Mouse (Mus musculus) ES-E14 (cell line): Measurements from ENCODE around the gene Slc25a33. TPM values are rescaled to one million over a fixed set of nuclear protein-coding genes. Genes with fewer than 3 reads are reported as not detected.

Experiments used
- DNase-seq: peaks from one replicate; pipeline ENCODE4 v3.0.0-alpha.2; 2013; ENCODE audit warnings: low read depth, low spot score
- H3K27ac ChIP-seq: 2 replicates; pipeline ENCODE4 v1.5.1; 2012; ENCODE audit warnings: low read depth, mild to moderate bottlenecking, low read length, moderate library complexity, mixed read lengths; ENCODE audit not compliant: poor library complexity, insufficient read depth, severe bottlenecking
- H3K36me3 ChIP-seq: 2 replicates; pipeline ENCODE4 v1.6.1; 2012; ENCODE audit warnings: mild to moderate bottlenecking, low read length, moderate library complexity, mixed read lengths; ENCODE audit not compliant: control insufficient read depth, poor library complexity, insufficient read depth, severe bottlenecking
- H3K4me1 ChIP-seq, 2 experiments: fragments of 150-350 bp in 1 of 2; sonication (generic) in 1 of 2; 2 replicates each; pipeline ENCODE4 v1.6.1; 2012; ENCODE audit warnings: low read length in 2 of 2, mild to moderate bottlenecking in 1 of 2, mixed read lengths in 1 of 2; ENCODE audit not compliant: control insufficient read depth in 2 of 2, insufficient read depth in 2 of 2, poor library complexity in 1 of 2
- H3K4me3 ChIP-seq, 2 experiments: fragments of 150-350 bp in 1 of 2; sonication (generic) in 1 of 2; 2 replicates each; pipeline ENCODE4 v1.5.1; 2012; ENCODE audit warnings: low read length in 2 of 2, low read depth in 1 of 2, mild to moderate bottlenecking in 1 of 2, mixed read lengths in 1 of 2; ENCODE audit not compliant: insufficient read depth in 1 of 2, poor library complexity in 1 of 2, severe bottlenecking in 1 of 2
- H3K9ac ChIP-seq: 2 replicates; pipeline ENCODE4 v1.6.1; 2012; ENCODE audit warnings: low read depth, mild to moderate bottlenecking, low read length, mixed read lengths; ENCODE audit not compliant: poor library complexity, insufficient read depth, severe bottlenecking
- H3K9me3 ChIP-seq: fragments of 150-350 bp; sonication (generic); 2 replicates; pipeline ENCODE4 v1.6.1; 2012; ENCODE audit warnings: low read depth, mild to moderate bottlenecking, low read length; ENCODE audit not compliant: control insufficient read depth, insufficient read depth
- CHD2 ChIP-seq: IDR thresholded peaks from 2 replicates; pipeline ENCODE4 v1.6.1; 2014; ENCODE audit warnings: mild to moderate bottlenecking, low read depth, low read length, inconsistent platforms
- HCFC1 ChIP-seq: IDR thresholded peaks from 2 replicates; pipeline ENCODE4 v1.6.1; 2012; ENCODE audit warnings: low read length, inconsistent platforms, borderline replicate concordance; ENCODE audit not compliant: insufficient read depth
- MAFK ChIP-seq: IDR thresholded peaks from 2 replicates; pipeline ENCODE4 v1.6.1; 2014; ENCODE audit warnings: mild to moderate bottlenecking, low read depth, low read length, inconsistent platforms; ENCODE audit not compliant: insufficient read depth
- ZC3H11A ChIP-seq: IDR thresholded peaks from 2 replicates; pipeline ENCODE4 v1.6.1; 2012; ENCODE audit warnings: low read depth, mild to moderate bottlenecking, inconsistent platforms, low read length, borderline replicate concordance
- ZNF384 ChIP-seq: IDR thresholded peaks from 2 replicates; pipeline ENCODE4 v1.6.1; 2012; ENCODE audit warnings: low read depth, low read length, inconsistent platforms
- in situ Hi-C, 2 experiments: fragments of 600-800 bp; cut with MboI; formaldehyde crosslinking; loops; one replicate each; pipeline ENCODE4 v1.15.1; 2025; ENCODE audit warnings: low sequenced_read_pairs in 2 of 2, inconsistent platforms in 1 of 2; ENCODE audit not compliant: unreplicated experiment in 2 of 2
- total RNA-seq: library from RNA; depleted of rRNA; stranded (reverse); fragments of 300-350 nt; gene quantifications from 2 replicates; pipeline ENCODE4 v1.2.3, GENCODE M21; 2012

The Slc25a33 gene
- total RNA-seq, 1 experiment = 12.2 TPM

GRCm38 (mm10) chr4:149725661-149726350 lies 48.3 kb downstream of the Slc25a33 start:
- TF ChIP-seq ZC3H11A (no peak), MAFK (no peak), HCFC1 (no peak), ZNF384 (no peak)
- Histone ChIP-seq H3K36me3 (peaks cover 63% of the 10 kb centered on the region), H3K4me3 (no peak overlapping the region), H3K9ac (no peak overlapping the region), H3K4me1 (peaks cover 0 to 12% of the 10 kb centered on the region in 2 experiments; a peak in 1 of 4 replicates), H3K9me3 (no peaks in the 10 kb centered on the region), H3K27ac (no peak overlapping the region)
- peak; percentile 51 for DNase-seq
- in situ Hi-C loops = no loop called here

GRCm38 (mm10) chr4:149724916-149725470 lies 49.1 kb downstream of the Slc25a33 start:
- peaks cover 59% of the 10 kb centered on the region for H3K36me3 ChIP-seq
- peaks cover 0 to 9% of the 10 kb centered on the region in 2 experiments; a peak in 1 of 4 replicates for H3K4me1 ChIP-seq
- TF ChIP-seq MAFK (no peak), HCFC1 (no peak), ZC3H11A (no peak), CHD2 (no peak), ZNF384 (no peak)
- H3K4me3 ChIP-seq = peak overlapping the region in 1 of 2 experiments; percentile 34; a peak in 1 of 4 replicates
- DNase-seq = no peak
- in situ Hi-C loops = no loop called here
- H3K27ac ChIP-seq = no peak overlapping the region
- no peaks in the 10 kb centered on the region for H3K9me3 ChIP-seq
- peak overlapping the region; percentile 39 for H3K9ac ChIP-seq

GRCm38 (mm10) chr4:149723855-149724731 lies 50.0 kb downstream of the Slc25a33 start:
- Histone ChIP-seq H3K9ac (peak overlapping the region; percentile 20; the same call in 1 of the 2 replicates), H3K4me1 (peaks cover 0 to 9% of the 10 kb centered on the region in 2 experiments; a peak in 1 of 4 replicates), H3K9me3 (no peaks in the 10 kb centered on the region), H3K4me3 (no peak overlapping the region; a peak in 1 of 4 replicates), H3K36me3 (peaks cover 57% of the 10 kb centered on the region), H3K27ac (no peak overlapping the region)
- TF ChIP-seq ZC3H11A (no peak; the same call in 1 of the 2 replicates), MAFK (no peak), HCFC1 (no peak), ZNF384 (no peak), CHD2 (no peak)
- peak; percentile 59 for DNase-seq
- in situ Hi-C loops = no loop called here

- peaks cover 61% of the 10 kb centered on the region for H3K36me3 ChIP-seq
- H3K9ac ChIP-seq = no peak overlapping the region
- H3K9me3 ChIP-seq = no peaks in the 10 kb centered on the region
- H3K4me3 ChIP-seq = no peak overlapping the region
- DNase-seq = no peak
- H3K27ac ChIP-seq = no peak overlapping the region
- in situ Hi-C loops = no loop called here
- no peak for TF ChIP-seq MAFK
- no peak for TF ChIP-seq ZNF384
- H3K4me1 ChIP-seq = peaks cover 0 to 9% of the 10 kb centered on the region in 2 experiments; a peak in 1 of 4 replicates
Observed at GRCm38 (mm10) chr4:149723021-149723390, 51.1 kb downstream of the Slc25a33 start.
